Mouse (Mus musculus): ENCODE results near the gene Ctsr.
"Not testable (repeated sequence)": the region's sequence is repeated elsewhere in the genome, so short reads cannot be mapped to it uniquely, and the experiment has no call there.

The Ctsr gene

GRCm38 (mm10) chr13:61164156-61164555 lies at the start of gene Ctsr:
Gene Ctsr (minus strand): TSS chr13:61164256.
- no peak for DNase-seq (ENCODE audit: low spot score in 2 of 2)

DNA sequence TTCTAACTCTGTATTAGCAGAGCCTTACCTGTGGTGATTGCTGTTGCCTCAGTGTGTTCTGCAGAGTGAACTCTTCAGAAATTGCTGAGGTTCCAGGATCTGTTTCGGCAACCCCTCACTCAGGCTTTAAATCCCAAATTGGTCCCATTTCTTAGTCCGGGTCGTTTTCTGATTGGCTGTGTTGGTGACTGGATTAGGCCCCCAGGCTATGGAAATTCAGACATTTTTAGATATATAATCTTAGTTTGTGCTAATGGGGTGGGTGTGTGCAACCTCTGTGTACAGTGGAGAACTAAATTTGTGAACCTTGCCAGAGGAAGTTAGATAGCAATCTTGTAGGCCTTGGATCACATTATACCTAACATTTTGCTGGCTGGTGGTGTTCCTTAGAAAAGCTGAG lies 39.3 kb upstream of the Ctsr start, which contains the start of gene Cts6:
Gene Cts6, minus strand, starts transcription at position 101 of the 400 bp plus-strand sequence.
- no peak for DNase-seq (ENCODE audit: low spot score in 2 of 2)

DNA sequence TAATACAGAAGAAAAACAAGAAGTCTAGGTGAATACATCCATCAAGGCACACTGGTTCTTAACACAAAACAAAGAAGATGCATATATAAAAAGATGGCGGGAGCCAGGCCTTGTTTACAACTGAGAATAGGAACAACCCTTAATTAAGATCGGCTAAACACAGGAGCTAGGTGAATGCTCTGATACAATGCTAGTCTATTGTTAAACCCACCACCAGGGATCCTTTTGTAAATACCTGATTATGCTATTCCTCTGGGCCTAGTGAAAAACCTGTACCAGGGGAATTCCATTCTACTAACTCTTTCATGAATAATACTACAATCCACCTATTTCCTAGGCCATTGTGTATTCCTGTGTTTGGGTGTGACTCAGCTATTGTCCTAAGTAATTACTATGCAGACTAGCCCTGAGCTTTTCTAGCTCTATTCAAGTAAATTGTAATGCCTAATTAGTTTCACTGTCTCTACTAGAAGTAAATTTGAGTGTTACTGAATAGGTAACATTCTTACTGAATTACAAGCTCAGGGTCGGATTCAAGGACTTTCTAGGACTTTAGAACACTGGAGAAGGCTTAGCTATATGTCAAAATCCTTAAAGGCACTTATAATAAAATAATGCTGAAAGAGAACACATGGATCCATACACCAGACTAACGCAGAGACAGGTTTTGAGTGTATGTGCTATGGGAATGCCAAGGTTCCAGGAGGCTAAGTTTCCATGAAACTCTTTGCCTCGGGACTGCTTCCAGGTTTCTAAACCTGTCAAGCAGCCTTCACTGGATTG lies 21.3 kb upstream of the Ctsr start:
- not testable (repeated sequence) for DNase-seq (ENCODE audit: low spot score in 2 of 2)

DNA sequence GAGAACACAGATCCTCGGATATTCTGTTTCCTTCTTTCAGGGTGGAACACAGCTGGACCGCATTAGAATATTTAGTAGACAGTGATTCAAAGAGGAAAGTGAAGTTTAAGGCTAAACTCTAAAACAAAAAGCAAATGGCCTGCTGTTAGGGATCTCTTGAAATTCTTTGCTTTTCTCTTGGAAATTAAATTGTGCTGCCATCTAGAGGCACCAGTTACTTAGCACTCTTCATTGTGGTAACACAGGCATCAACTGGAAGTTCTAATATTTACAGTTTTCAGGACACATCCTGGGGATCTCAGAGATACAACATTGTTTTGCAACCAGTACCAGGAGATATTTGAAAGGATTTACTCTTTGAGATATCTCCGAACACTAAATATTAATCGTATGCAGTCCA lies 566 bp upstream of the Ctsr start:
- no peak for DNase-seq (ENCODE audit: low spot score in 2 of 2)

Measured in frontal cortex, postnatal 10 days (tissue).